Mouse (Mus musculus): ENCODE measurements around the gene Gm13287. TPM values are rescaled to one million over a fixed set of nuclear protein-coding genes. Genes with fewer than 3 reads are reported as not detected.
"Not testable (repeated sequence)": the region's sequence is repeated elsewhere in the genome, so short reads cannot be mapped to it uniquely, and the experiment has no call there.

Gene Gm13287
- not detected in 2 replicates for polyA plus RNA-seq (2012; rRNA removed)

- not testable (repeated sequence) for H3K27ac ChIP-seq (ENCODE audit: control insufficient read depth, insufficient read depth, low read depth, low read length); H3K27me3 ChIP-seq (ENCODE audit: control insufficient read depth, insufficient read depth, low read length); H3K4me3 ChIP-seq (ENCODE audit: control insufficient read depth, low read depth, low read length); H3K36me3 ChIP-seq (ENCODE audit: control insufficient read depth, insufficient read depth, low read length); H3K4me1 ChIP-seq (ENCODE audit: control insufficient read depth, insufficient read depth, low read length)
These were observed at the start of gene Gm13287 for GRCm38 (mm10) chr4:88802954-88803353. Gm13287 (plus strand) TSS chr4:88803254.

GRCm38 (mm10) chr4:88754818-88755340 lies 48.2 kb upstream of the Gm13287 start, which contains the start of gene Gm13271:
Gm13271 (plus strand) TSS chr4:88754868.
- not testable (repeated sequence) for H3K36me3 ChIP-seq (ENCODE audit: control insufficient read depth, insufficient read depth, low read length); H3K27me3 ChIP-seq (ENCODE audit: control insufficient read depth, insufficient read depth, low read length); H3K4me1 ChIP-seq (ENCODE audit: control insufficient read depth, insufficient read depth, low read length); H3K27ac ChIP-seq (ENCODE audit: control insufficient read depth, insufficient read depth, low read depth, low read length); H3K4me3 ChIP-seq (ENCODE audit: control insufficient read depth, low read depth, low read length)

GRCm38 (mm10) chr4:88756581-88757513 lies 46.2 kb upstream of the Gm13287 start:
- H3K4me1 ChIP-seq (ENCODE audit: control insufficient read depth, insufficient read depth, low read length); H3K36me3 ChIP-seq (ENCODE audit: control insufficient read depth, insufficient read depth, low read length); H3K27me3 ChIP-seq (ENCODE audit: control insufficient read depth, insufficient read depth, low read length): not testable (repeated sequence)
- H3K27ac ChIP-seq (ENCODE audit: control insufficient read depth, insufficient read depth, low read depth, low read length) = peak overlapping the region; percentile 2; the same call in 1 of the 2 replicates
- peak overlapping the region; percentile 52 for H3K4me3 ChIP-seq (ENCODE audit: control insufficient read depth, low read depth, low read length)

GRCm38 (mm10) chr4:88757628-88758031 lies 45.4 kb upstream of the Gm13287 start:
- H3K27ac ChIP-seq (ENCODE audit: control insufficient read depth, insufficient read depth, low read depth, low read length); H3K27me3 ChIP-seq (ENCODE audit: control insufficient read depth, insufficient read depth, low read length); H3K4me1 ChIP-seq (ENCODE audit: control insufficient read depth, insufficient read depth, low read length); H3K36me3 ChIP-seq (ENCODE audit: control insufficient read depth, insufficient read depth, low read length): not testable (repeated sequence)
- TF ChIP-seq POLR2A (IDR thresholded peaks at IDR 0.05; ENCODE audit: control insufficient read depth, low read depth, low read length) = peak; percentile 27; the same call in 1 of the 2 replicates
- TF ChIP-seq CTCF (IDR thresholded peaks at IDR 0.05; ENCODE audit: control insufficient read depth, insufficient read depth, insufficient replicate concordance, low read depth, low read length) = peak; percentile 59; the same call in 1 of the 2 replicates
- H3K4me3 ChIP-seq (ENCODE audit: control insufficient read depth, low read depth, low read length) = peak overlapping the region; percentile 52

- not testable (repeated sequence) for H3K4me1 ChIP-seq (ENCODE audit: control insufficient read depth, insufficient read depth, low read length); H3K4me3 ChIP-seq (ENCODE audit: control insufficient read depth, low read depth, low read length); H3K36me3 ChIP-seq (ENCODE audit: control insufficient read depth, insufficient read depth, low read length); H3K27me3 ChIP-seq (ENCODE audit: control insufficient read depth, insufficient read depth, low read length); H3K27ac ChIP-seq (ENCODE audit: control insufficient read depth, insufficient read depth, low read depth, low read length)
These were observed 44.3 kb upstream of the Gm13287 start for GRCm38 (mm10) chr4:88758751-88759150.

GRCm38 (mm10) chr4:88759610-88760268 lies 43.3 kb upstream of the Gm13287 start, which contains the start of gene Gm13283:
Gm13283 (plus strand) TSS chr4:88760119.
- H3K4me3 ChIP-seq (ENCODE audit: control insufficient read depth, low read depth, low read length); H3K27me3 ChIP-seq (ENCODE audit: control insufficient read depth, insufficient read depth, low read length); H3K36me3 ChIP-seq (ENCODE audit: control insufficient read depth, insufficient read depth, low read length); H3K27ac ChIP-seq (ENCODE audit: control insufficient read depth, insufficient read depth, low read depth, low read length); H3K4me1 ChIP-seq (ENCODE audit: control insufficient read depth, insufficient read depth, low read length): not testable (repeated sequence)

DNA sequence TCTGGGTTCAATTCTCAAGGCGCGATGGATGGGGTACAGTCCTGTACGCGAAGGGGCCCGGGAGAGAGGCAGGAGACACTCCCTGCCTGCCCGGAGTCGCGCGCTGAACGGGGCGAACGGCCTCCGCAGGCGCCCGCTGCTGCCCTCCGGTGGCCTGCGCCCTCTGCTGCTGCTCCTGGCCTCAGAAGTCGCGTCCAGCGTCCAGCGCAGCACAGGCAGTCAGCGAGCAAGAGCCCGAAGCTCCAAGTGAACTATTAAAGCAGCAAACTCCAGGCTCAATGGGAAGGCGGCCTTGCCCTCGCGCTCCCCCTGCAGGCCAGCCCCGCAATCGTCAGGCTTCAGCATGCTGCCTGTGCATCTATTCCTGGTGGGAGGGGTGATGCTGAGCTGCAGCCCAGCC lies 42.6 kb upstream of the Gm13287 start:
- H3K36me3 ChIP-seq (ENCODE audit: control insufficient read depth, insufficient read depth, low read length); H3K27me3 ChIP-seq (ENCODE audit: control insufficient read depth, insufficient read depth, low read length); H3K4me1 ChIP-seq (ENCODE audit: control insufficient read depth, insufficient read depth, low read length); H3K4me3 ChIP-seq (ENCODE audit: control insufficient read depth, low read depth, low read length); H3K27ac ChIP-seq (ENCODE audit: control insufficient read depth, insufficient read depth, low read depth, low read length): not testable (repeated sequence)

GRCm38 (mm10) chr4:88761776-88762175 lies 41.3 kb upstream of the Gm13287 start:
- H3K27ac ChIP-seq (ENCODE audit: control insufficient read depth, insufficient read depth, low read depth, low read length); H3K27me3 ChIP-seq (ENCODE audit: control insufficient read depth, insufficient read depth, low read length); H3K4me1 ChIP-seq (ENCODE audit: control insufficient read depth, insufficient read depth, low read length); H3K4me3 ChIP-seq (ENCODE audit: control insufficient read depth, low read depth, low read length); H3K36me3 ChIP-seq (ENCODE audit: control insufficient read depth, insufficient read depth, low read length): not testable (repeated sequence)

DNA sequence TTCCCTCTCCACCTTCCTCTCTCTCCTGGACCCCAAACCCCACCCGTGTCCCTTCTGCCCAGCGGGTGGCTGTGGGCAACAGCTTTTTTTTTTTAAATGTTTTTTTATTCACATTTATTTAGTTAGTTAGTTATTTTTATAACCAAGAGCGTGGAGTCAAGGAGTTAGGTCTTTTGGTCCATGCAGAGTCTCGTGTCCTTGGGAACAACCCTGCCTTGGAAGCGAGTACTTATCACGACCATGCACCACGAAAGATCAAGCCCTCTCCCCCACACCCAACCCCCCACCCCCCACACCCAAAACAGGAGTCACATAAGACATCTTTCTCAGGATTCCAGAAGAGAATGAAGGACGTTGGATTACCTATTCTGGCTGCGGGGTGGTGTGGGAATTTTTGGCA lies 40.7 kb upstream of the Gm13287 start:
- H3K4me1 ChIP-seq (ENCODE audit: control insufficient read depth, insufficient read depth, low read length) = not testable (repeated sequence)

GRCm38 (mm10) chr4:88763384-88764018 lies 39.6 kb upstream of the Gm13287 start:
- H3K27me3 ChIP-seq (ENCODE audit: control insufficient read depth, insufficient read depth, low read length); H3K4me1 ChIP-seq (ENCODE audit: control insufficient read depth, insufficient read depth, low read length); H3K27ac ChIP-seq (ENCODE audit: control insufficient read depth, insufficient read depth, low read depth, low read length); H3K36me3 ChIP-seq (ENCODE audit: control insufficient read depth, insufficient read depth, low read length); H3K4me3 ChIP-seq (ENCODE audit: control insufficient read depth, low read depth, low read length): not testable (repeated sequence)

More for the DNA sequence above, 40.7 kb upstream of the Gm13287 start:
- not testable (repeated sequence) for H3K27me3 ChIP-seq (ENCODE audit: control insufficient read depth, insufficient read depth, low read length); H3K36me3 ChIP-seq (ENCODE audit: control insufficient read depth, insufficient read depth, low read length); H3K4me3 ChIP-seq (ENCODE audit: control insufficient read depth, low read depth, low read length); H3K27ac ChIP-seq (ENCODE audit: control insufficient read depth, insufficient read depth, low read depth, low read length)

DNA sequence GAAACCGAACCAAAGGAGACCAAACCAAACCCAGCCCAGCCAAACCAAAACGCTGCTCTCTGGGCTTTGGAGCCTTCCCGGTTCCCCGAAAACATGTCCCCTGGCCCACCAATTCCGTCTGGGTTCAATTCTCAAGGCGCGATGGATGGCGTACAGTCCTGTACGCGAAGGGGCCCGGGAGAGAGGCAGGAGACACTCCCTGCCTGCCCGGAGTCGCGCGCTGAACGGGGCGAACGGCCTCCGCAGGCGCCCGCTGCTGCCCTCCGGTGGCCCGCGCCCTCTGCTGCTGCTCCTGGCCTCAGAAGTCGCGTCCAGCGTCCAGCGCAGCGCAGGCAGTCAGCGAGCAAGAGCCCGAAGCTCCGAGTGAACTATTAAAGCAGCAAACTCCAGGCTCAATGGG lies 29.5 kb upstream of the Gm13287 start, which contains the start of gene Gm13290:
Gene Gm13290 (plus strand): TSS at position 301 of the 400 bp plus-strand sequence.
- not testable (repeated sequence) for H3K36me3 ChIP-seq (ENCODE audit: control insufficient read depth, insufficient read depth, low read length); H3K27ac ChIP-seq (ENCODE audit: control insufficient read depth, insufficient read depth, low read depth, low read length); H3K4me3 ChIP-seq (ENCODE audit: control insufficient read depth, low read depth, low read length); H3K27me3 ChIP-seq (ENCODE audit: control insufficient read depth, insufficient read depth, low read length); H3K4me1 ChIP-seq (ENCODE audit: control insufficient read depth, insufficient read depth, low read length)
